Mouse (Mus musculus): Measurements from ENCODE around the gene Tyrobp.

DNA sequence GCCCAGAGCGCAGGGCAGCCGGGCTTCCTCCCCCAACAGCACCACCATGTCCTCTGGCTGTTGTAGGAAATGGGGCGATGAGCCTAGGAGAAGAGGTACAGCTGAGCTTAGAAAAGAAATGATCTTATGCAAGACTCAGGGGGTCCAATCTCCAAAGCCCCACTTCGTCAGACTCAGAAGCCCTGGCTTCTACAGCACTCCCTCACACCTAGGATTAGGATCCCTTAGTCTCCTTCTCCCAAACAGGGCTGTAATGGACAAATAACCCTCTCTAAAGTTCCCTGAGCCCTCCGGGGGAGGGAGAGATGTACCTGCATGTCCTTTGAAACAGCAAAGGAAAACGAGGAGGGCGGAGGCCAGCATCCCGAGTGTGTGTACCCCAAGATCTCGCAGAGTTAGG, 42.9 kb downstream of the Tyrobp start:
- TF ChIP-seq GATA1 (IDR thresholded peaks at IDR 0.05; ENCODE audit: borderline replicate concordance, low read length) (no peak), CTCF (IDR thresholded peaks at IDR 0.05; ENCODE audit: low read depth, low read length) (no peak), GATA2 (IDR thresholded peaks at IDR 0.05; ENCODE audit: borderline replicate concordance, low read depth, low read length) (no peak)

All from G1E (cell line).